Mouse (Mus musculus): ENCODE data around the gene Adamts2. TPM values are rescaled to one million over a fixed set of nuclear protein-coding genes. Genes with fewer than 3 reads are reported as not detected.

The Adamts2 gene
- total RNA-seq, 2 experiments from 2014 or later = 0.11 to 0.27 TPM

DNA sequence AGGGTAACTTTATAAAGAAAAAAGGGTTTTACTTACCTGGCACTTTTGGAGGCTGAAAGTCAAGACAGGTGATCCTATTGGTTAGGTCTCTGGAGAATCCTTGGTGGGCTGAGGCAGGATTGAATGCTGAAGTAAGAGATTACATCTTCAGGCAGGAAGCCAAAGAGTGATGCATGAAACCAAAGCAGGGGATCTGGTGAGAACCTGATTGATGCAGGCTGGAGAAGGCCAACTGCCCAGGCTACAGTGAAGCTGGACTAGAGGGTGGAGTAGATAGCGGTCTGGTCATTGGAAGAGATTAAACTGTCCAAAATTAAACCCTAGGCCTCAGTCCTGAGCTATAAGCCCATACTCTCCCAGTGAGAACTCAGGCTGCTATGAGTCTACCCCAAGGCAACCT lies 69.0 kb downstream of the Adamts2 start:
- no peak for ATAC-seq (ENCODE audit: poor library complexity, severe bottlenecking)

DNA sequence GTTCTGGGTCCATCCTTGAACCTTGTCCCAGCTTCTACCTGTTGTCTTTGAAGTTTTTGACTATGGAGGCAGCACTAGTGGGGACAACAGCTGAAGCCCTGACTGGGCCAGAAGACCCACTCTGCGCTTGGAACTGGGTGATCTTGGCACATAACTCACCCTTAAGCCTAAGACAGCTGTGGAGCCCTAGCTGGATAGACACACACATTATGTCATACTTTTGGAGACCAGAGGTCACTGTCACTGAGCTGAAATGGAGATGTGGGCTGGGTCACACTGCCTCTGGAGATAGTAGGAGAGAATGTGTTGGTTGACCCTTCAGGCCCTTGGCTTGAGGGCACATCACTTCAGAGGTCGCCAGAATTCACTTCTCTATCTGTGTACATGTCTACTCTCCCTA lies 69.5 kb downstream of the Adamts2 start:
- no peak for ATAC-seq (ENCODE audit: poor library complexity, severe bottlenecking)

DNA sequence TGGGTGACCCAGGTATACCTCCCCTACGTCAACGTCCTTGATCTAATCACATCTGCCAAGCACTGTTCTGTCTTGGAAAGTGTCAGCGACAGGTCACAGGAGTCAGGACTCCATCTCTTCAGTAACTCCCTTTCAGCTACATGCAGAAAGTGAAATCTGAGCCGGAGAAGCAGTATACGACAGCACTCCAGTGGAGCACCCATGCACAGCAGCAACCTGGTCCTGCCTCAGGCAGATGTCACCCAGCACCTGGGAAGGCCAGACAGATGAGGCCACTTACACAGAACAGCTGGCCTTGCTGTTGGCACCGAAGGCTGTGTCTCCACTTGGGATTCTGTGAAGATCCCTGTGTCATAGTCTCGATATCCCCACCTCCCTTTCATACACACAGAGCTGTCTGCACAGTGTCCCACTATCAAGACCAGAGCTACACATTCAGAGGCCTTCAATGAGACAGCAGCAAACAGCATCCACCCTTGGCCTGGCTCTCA lies 70.0 kb downstream of the Adamts2 start:
- no peak for ATAC-seq (ENCODE audit: poor library complexity, severe bottlenecking)

DNA sequence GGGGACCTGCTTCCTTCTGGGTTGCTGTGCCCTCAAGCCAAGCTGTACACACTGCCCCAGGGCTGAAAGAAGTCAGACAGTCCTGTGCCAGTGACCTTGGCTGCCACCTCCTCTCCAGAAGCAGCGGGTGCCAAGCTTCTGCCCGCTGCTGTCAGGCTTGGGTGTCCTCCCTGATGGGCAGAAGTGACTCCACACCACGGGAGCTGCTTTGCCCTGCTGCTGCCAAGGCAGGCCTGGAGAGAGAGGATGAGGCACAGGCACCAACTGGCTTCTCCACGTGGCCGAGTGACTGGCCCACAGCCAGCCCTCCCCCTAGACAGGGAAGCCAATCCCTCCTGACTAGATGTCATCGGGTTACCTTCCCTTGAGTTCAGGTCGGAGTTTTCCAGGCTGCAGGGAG lies 71.0 kb downstream of the Adamts2 start:
- no peak for ATAC-seq (ENCODE audit: poor library complexity, severe bottlenecking)

DNA sequence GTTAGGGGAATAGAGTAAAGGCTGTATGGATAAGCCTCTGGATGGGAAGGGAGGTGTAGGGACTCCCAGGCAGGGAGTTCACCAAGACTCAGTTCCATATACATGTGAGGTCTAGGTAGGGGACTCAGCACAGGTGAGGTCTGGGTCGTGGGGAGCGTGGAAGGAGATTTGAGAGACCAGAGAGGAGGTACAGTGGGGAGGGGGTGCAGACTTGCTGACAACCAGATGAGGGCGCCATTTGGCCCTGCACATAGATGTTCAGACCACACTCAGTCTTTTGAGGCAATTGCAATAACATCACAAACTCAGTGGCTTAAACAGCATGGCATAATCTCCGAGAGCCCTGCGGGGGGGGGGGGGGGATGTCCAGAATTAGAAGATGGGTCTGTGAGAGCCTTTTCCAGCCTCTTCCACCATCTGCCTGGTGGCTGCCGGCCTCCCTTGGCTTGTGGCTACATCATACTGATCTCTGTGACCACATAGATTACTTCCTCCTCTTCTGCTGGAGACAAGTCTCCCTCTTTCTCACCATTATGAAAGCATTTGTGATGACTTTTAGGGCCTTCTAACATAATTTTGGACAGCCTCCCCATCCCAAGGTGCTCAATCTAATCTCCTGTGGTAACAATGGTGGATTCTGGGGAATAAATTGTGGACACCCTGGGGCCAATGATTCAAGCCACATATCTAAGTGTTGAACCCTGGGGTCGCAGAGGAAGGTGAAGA lies 71.8 kb downstream of the Adamts2 start:
- ATAC-seq (ENCODE audit: poor library complexity, severe bottlenecking) = no peak

DNA sequence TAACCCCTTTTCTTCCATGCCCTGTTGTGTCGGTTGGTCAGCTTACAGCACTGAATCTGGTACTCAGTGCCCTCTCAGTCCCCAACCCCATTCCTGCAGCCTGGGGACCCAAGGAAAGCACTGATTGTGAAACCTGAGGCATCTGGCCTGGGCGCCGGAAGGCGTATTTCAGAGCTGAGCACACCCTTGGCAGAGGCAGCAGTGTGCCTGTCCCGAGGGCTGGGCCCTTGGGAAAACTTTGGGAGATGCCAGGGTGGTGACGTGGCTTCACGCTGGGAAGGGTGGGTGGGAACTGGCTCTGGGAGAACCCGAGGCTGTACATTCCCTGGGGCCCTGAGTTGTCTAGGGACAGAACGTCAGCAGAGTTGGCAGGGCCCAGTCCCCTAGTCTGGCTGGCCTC lies 72.5 kb downstream of the Adamts2 start:
- no peak for ATAC-seq (ENCODE audit: poor library complexity, severe bottlenecking)

DNA sequence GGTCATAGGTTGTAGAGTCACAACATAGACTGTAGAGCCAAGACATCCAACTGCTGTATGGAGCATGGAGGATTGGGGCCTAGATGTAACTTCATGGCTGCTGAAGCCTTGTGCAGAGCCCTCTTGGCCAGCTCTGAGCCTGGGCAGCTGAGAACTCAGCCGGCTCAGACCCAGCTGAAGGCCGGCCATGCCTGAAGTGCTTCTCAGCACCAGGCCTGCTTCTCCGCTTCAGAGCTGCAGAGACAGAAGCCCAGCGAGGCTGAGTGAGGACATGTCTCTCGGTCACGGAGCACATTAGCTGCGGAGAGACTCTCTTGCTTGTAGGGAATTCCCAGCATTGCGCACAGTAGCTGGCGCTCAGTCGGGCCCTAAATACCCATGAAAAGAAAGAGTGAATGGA lies 76.8 kb downstream of the Adamts2 start:
- no peak for ATAC-seq (ENCODE audit: poor library complexity, severe bottlenecking)

DNA sequence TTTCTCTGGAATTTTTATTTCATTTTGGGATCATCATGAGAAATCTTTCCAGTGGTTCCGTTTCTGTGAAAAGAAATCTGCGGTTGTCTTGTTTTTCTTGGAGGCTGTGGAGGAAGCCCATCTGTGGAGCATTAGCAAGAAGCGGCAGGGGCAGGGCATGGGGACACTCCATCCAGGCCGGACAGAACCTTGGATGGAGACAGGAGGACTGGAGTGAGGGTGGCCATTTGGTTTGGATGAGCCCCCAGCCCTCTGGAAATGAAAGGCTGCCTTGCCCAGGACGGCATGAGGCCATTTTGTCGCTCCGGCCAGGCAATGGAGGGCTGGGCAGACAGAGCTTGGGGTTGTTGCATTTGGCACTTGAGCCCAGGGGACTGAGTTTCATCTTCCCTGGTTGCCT lies 80.1 kb downstream of the Adamts2 start:
- ATAC-seq (ENCODE audit: poor library complexity, severe bottlenecking) = no peak

DNA sequence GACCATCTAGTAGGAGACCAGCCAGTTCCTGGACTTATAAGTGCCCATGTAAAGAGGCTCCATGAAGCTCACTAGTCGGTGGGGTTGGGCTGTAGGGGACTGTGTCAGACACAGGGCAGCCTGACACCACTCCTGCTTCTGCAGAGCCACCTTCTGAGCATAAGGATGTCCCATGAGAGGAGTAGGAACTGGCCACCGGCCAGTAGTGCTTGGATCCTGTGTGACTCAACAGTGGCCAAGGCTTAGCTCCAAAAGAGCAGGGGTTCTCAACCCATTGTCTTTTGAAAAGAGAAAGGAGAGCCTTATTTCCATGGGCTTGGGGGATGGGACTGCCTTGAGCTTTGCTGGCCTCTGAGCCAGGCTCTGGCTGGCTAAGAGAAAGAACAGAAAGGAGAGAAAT lies 81.9 kb downstream of the Adamts2 start:
- no peak for ATAC-seq (ENCODE audit: poor library complexity, severe bottlenecking)

DNA sequence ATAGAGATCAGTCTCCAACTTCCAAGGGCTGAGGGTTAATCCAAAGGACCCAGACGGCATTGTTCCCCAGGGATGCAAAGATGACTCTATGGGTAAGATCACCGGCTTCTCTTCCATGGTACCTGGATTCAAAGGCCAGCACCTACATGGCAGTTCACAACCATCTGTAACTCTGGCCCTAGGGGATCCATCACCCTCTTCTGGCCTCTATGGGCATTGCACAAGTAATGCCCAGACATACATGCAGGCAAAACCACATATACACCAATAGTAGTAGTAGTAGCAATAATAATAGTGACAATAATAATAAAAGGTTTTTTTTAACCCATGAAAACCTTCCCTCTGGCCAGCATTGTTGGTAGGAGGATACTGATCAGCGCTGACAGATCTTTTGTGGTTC lies 86.7 kb downstream of the Adamts2 start:
- ATAC-seq (ENCODE audit: poor library complexity, severe bottlenecking) = no peak

DNA sequence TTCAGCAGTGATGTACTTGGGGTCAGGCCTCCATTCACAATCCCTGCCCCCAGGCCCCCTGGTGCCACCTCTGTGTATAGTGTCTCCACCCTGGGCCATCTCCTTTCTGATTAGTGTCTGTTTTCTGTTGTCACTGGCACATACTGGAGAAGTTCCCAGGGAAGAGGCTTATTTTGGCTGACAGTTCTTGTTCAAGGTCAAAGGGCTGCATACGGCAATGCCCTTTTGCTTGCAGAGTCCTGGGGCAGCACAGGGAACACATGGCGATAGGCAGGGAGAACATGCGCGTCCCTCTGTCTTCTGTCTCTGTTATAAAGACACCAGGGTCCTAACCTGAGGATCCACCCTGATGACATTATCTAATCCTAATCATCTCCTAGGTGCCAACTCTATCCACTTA lies 87.8 kb downstream of the Adamts2 start:
- no peak for ATAC-seq (ENCODE audit: poor library complexity, severe bottlenecking)

DNA sequence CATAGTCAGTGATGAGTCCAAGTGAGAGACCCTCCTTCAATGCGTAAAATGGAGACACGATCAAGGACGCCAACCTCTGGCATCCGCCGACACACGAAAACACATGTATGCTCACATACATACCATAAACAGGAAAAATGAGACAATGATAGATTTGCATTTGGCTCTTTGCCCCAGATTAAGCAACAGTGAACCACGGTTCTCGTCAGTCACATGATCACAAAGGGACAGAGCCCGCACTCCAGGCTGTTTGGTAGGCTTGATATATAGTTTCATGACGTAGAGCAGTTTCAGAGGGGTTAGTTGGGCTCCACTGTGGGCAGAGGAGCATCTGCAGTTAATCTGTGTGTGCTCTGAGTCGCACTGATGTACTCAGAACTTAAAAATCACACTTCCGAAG lies 98.1 kb downstream of the Adamts2 start:
- no peak for ATAC-seq (ENCODE audit: poor library complexity, severe bottlenecking)

DNA sequence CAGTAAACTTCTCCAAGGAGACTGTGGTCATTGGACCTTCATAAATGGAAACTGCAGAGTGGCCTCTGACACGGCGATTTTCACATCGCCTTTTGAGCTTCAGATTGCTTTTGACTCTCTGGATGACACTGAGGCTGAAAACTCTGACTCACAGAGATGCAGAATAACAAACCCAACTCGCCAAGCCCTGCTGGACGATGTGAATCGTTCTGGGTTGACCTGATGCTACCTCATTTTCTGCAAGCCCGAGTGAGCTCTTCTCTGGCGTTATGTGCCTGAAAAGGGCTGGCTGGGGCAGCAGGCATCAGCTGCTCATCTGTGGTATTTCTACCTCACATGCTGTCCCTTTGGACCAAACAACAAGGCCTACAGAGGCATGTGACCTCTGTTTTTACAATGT lies 98.6 kb downstream of the Adamts2 start:
- no peak for ATAC-seq (ENCODE audit: poor library complexity, severe bottlenecking)

DNA sequence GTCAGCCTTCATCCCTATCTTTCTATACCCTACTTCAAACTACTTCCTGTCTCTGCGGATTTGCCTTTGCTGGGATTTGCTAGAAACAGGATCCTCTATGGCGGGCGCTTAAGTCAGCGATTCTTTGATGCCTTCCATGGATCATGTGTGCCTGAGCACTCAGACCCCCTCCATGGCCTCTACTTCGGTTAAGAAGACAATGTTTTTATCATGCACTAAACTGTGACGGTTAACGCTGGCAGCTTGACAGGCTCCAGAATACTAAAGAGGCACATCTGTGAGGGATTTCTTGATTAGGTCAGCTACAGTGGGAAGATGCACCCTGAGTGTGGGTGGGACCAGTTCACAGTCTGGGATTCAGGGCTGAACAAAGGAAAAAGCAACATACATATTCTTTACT lies 101.5 kb downstream of the Adamts2 start:
- ATAC-seq (ENCODE audit: poor library complexity, severe bottlenecking) = no peak

DNA sequence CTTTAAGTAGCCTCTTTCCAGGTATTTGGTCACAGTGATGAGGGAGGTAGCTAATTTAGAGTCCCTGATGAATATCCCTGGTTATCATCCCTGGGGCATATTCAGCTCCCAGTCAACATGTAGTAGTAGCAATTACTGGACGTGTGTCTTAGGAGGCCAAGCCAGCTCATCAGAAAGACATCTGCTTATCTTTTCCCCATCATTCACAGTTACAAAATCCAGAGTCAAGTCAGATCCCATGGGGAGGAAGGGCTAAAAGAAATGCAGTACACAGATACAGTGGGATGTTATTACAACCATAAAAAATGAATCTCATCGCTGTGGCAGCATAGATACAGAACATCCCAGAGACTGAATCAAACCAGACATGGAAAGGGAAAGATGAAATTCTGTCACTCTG lies 102.6 kb downstream of the Adamts2 start:
- ATAC-seq (ENCODE audit: poor library complexity, severe bottlenecking) = no peak

DNA sequence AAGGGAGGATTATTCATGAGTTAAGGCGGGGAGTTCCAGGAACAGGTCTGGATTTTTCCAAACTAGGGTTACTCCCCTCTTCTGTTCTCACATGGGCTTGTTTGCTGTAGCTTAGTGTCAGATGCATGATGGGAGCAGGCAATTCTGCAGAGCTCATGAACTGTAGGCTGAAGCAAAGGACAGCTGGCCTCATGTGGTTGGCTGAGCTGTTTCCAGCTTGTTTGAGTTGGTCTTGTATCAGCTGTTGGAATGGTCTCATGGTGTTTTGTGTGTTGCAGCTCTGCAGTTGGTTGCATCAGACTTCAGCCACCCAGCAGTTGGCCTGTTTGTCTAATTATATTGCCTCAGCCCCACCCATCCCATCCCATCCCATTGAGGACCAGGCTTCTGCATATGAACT lies 105.4 kb downstream of the Adamts2 start:
- no peak for ATAC-seq (ENCODE audit: poor library complexity, severe bottlenecking)

DNA sequence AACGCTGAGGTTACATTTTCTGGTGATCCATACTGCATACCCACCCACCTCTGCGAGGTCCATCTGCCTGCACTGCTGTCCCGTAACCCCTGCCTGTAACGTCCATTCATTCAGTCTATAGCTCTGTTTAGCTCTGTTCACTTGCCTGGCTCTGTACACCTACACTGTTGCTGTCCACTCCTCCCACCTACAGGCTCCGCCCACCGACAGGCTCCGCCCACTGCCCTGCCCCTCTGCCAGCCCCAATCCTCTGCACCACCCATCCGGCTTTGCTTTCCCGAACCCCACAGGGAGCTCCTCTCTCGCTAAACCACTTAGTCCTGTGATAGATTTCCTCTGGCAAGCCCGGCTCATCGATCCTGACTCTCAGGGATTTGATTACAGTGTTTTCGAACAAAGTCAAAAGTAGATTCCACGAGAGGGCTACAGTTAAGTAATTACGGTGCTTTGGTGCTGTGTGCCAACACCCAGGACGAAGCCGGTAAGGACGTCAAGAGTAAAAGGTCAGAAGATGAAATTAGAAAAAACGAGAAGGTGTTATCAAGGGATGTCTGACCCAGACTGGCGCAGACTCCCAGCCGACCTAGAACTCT lies 111.8 kb downstream of the Adamts2 start:
- no peak for ATAC-seq (ENCODE audit: poor library complexity, severe bottlenecking)

DNA sequence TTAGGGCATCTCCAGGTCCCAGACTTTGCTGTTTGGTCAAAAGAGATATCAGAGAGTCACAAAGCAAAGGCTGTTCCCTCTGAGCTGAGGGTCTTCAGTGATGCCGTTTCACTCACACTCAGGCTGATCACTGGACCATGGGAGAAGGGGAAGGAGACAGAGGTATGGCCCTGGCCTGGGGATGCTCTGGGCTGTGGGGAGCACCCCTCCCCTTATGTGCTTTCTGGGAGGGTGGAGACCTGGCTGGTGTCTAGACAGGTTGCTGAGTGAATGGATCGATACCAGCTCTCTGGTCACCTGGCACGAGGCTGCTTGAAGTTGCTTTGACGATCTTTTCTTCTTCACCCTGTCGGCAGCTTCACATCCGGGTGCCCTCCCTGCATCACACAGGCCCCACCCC lies 113.2 kb downstream of the Adamts2 start:
- ATAC-seq (ENCODE audit: poor library complexity, severe bottlenecking) = no peak

DNA sequence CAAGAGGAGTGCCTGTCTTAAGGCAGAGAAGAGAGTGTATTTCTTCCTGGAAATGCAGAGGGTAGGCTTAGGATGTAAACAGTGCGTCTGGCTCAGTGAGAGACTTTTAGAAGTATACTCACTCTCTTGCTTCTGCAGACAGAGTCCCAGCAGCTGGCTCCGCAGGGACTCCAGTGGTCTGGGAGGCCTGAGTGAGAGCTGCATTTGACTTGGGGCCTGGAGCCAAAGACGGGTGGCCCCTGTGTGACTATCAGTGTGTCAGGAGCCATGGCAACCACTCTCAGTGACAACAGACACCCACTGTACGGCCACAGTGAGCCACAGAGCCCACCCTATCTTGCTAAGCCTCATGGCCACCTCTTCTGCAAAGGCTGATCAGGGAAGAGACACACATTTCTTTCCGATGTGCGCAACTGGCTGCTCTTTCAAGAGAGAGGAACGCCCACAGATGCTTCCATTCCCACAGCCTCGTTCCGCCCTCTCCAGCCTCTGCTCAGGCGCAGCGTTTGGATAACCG lies 115.6 kb downstream of the Adamts2 start:
- no peak for ATAC-seq (ENCODE audit: poor library complexity, severe bottlenecking)

DNA sequence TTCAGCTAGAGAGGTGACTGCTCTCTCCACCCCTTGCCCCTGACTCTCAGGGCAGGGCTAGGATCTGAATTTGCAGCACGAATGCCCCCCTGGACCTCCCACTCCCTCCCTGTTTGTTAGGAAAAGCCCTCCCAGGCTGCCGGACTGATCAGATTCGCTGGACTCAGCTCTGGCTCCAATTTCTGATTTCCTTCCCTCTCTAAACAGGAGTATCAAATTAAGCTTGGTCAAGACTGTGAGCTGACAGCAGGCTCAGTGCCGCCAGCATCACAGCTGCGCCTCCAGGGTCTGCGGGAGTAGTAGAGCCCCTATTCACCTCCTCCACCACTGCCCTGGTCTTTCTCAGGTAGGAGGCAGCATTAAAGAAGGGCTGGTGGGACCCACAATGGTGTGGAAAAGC lies 117.0 kb downstream of the Adamts2 start:
- no peak for ATAC-seq (ENCODE audit: poor library complexity, severe bottlenecking)

DNA sequence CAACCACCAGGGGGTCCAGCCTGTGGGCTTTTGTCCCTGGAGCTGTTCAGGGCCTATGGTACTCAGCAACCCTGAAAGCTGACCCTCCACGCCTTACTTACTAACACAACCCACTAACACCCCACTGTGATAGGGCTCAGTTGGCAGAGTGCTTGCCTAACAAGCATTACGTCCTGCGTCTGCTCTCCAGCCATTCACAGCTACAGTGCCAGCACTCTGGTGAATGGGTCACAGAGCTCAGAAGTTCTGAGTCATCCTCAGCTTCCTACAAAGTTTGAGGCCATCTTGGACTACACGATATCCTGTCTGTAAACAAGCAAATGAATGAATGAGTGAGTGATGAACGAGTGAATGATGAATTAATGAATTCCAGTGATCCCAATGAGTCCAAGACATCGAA lies 118.5 kb downstream of the Adamts2 start:
- no peak for ATAC-seq (ENCODE audit: poor library complexity, severe bottlenecking)

DNA sequence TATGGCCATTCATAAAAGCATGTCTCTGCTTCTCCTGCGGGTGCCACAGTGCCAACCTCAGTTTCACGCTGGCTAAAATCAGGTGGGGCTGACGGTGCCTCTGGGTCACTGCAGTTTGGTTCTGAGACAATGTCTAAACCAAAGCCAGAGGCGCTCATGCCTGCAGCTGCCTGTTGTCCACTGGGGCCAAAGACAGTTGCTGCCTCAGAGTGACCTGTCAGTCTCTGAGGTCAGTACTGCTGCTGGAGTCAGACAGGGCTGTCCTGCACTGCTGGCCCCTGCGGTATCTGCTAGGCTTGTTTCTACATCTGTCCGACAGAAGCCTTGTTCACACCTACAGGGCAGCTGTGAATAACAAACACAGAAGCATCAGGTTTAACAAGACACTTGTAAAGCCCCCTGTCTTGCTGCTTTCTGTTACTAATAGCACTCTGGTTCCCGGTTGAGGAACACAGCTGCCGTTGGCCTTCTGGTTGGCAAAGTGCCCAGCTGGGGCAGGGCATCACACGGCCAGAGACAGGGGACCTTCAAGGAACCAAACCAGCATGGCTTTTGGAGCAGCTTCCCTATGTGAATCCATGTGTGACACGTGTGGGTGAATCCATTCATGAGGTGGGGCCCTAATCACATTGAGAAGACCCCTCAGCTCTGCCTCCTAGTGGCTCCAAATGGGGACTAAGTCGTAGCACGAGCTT lies 119.1 kb downstream of the Adamts2 start:
- no peak for ATAC-seq (ENCODE audit: poor library complexity, severe bottlenecking)
